Mouse (Mus musculus): ENCODE results near the gene Jund.

GRCm38 (mm10) chr8:70672325-70673078 lies 26.2 kb upstream of the Jund start:
- TF ChIP-seq GATA1 (IDR thresholded peaks at IDR 0.05; ENCODE audit: low read length): no peak
- no peak for TF ChIP-seq TAL1 (IDR thresholded peaks at IDR 0.05; ENCODE audit: low read length)
